Mouse (Mus musculus): ENCODE measurements at regions not wholly inside any gene's neighbourhood (a gene's known extent, or its start where the extent isn't known, plus 50 kb on each side); places are given as distances from the start of the nearest gene placed in this dataset.
A peak's percentile ranks its signal among the peaks of the same experiment; 100 is the strongest.

- no peak for DNase-seq (ENCODE audit: low spot score in 2 of 2)
Measured at GRCm38 (mm10) chr1:92386752-92387151, 86.9 kb downstream of the Ndufa10 start.

- DNase-seq (ENCODE audit: low spot score in 2 of 2), result no peak
Measured at GRCm38 (mm10) chr1:92384945-92385344, 88.7 kb downstream of the Ndufa10 start.

GRCm38 (mm10) chr1:92383749-92384148, 89.9 kb downstream of the Ndufa10 start:
- no peak for DNase-seq (ENCODE audit: low spot score in 2 of 2)

DNA sequence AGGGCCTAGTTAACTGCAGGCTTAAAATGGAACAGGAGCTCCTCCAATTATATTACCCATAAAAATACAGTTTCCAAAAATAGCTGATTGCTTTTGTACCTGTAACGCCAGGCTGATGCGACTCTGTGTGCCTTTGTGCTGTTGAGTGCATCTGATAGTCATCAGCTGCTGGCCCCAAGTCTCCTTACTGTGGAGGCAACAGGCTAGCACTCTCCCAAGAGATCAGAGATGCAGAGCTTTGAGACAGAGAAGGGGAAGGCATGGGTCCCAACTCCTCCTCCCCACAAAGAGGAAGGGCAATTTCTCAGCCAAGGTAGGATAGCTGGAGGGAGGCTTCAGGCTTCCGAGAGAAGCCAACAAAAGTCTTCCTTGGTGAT, 94.2 kb downstream of the Ndufa10 start:
- DNase-seq (ENCODE audit: low spot score in 2 of 2), result no peak

GRCm38 (mm10) chr1:92378741-92379509, 94.7 kb downstream of the Ndufa10 start:
- DNase-seq (ENCODE audit: low spot score in 2 of 2), result peak; percentile 69 to 75

- DNase-seq (ENCODE audit: low spot score in 2 of 2), result peak; percentile 60 to 74
Measured at GRCm38 (mm10) chr1:92376456-92376855, 97.2 kb downstream of the Ndufa10 start.

DNA sequence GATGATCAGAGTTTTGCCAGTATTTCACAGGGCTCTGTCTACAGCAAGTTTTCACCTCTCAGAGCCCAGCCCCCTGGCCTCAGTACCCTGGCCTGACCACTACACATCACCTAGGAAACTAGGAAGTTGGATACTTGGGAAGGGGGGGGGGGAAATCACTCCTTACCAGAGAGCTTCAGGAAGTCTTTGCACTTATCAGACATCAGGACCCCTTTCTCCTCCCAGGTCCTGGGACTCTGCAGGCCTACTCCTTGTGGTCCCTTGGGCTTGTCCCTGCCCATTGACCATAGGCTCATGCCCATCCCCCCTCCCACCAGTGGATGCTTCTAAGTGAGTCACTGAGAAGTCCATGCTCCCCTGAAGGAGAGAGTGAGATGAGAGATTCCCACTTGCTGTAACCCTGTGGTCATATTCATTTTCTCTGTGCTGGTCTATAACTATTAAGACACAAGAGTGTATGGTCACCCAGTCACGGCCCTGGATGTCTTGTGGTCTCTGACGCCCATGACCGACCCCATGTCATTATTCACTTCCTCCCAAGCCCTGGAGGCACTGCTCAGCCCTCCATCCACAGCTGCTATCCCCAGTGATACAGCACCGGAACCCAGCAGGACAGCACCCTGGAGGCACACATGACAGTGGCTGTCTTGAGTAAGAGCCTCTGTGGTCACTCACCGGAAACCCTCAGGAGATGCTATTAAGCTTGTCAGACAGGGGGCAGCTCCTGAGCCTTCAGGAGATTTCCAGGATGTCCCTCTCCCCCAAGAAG, 101.3 kb downstream of the Ndufa10 start:
- no peak for DNase-seq (ENCODE audit: low spot score in 2 of 2)

- DNase-seq (ENCODE audit: low spot score in 2 of 2), result no peak
Measured at GRCm38 (mm10) chr1:92371357-92371981, 102.2 kb downstream of the Ndufa10 start.

- DNase-seq (ENCODE audit: low spot score in 2 of 2), result no peak
Measured at GRCm38 (mm10) chr1:92370842-92371241, 102.8 kb downstream of the Ndufa10 start.

GRCm38 (mm10) chr1:92369972-92370371, 103.7 kb downstream of the Ndufa10 start:
- DNase-seq (ENCODE audit: low spot score in 2 of 2), result no peak

DNA sequence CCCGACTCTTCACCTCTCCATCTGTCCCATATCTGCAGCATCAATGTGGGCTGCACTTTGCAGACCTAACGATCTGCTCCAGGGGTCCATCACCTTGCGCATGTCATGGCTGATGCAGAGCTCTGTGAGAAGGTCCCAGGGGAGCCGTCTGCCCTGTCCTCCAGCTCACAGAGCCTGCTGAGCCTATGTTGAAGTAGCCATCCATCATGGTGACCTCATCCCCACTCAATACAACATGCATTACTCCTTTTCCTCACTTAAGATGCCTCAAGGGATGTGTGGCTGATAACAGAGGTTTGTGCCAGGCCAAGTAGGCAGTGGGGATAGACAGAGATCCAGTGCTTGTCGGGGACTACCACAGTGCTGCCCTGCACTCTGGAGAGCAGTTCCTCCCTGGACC, 107.4 kb downstream of the Ndufa10 start:
- DNase-seq (ENCODE audit: low spot score in 2 of 2), result no peak

DNA sequence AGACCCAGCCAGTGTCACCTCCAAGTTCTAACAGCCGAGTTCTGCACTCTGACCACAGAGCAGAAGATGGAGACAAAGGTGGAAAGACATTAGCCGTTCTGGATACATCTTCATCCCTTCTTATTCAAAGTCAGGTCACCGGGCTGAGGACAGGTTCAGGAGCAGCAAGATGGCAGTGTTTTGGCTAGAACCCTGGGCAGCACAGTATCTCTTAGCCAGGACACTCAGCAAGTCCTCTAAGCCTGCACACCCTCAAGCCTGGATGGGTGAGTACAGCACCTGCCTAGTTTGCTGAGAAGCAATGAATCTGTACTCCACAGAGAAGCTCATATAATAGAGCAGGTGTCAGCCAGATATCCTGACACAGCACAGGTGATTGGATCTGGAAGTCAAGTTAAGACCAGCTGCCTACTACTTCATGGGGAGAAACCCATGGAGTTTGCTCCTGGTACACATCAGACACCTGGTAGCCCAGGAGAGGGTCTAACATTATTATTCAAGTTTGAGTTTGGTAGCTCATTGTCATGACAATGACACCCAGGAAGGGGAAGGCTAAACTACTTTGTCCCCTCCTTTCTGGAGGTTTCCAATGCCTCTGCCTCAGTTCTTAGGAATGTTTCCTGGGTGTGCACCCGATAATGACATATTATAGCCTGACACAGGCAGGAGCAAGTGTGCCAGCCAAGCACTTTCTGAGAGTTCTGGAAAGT, 108.1 kb downstream of the Ndufa10 start:
- no peak for DNase-seq (ENCODE audit: low spot score in 2 of 2)

DNA sequence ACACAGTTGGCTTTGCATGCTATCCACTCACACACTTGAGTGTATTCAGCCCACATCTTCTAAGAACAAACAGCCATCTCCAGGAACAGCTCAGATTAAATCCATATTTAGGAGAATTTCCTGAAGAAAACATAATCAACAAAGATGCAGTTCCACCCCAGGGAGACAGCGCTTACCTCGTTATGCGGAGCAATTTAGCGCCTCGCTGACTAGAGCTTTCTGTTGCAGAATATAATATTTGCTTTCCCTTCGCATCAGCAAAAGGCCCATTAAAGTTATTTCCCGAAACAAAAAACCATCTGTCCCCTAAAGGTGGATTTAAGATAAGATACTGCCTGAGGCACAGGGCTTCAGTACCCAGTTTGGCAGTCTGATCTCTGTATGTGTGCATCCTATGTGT, 112.0 kb downstream of the Ndufa10 start:
- no peak for DNase-seq (ENCODE audit: low spot score in 2 of 2)

DNA sequence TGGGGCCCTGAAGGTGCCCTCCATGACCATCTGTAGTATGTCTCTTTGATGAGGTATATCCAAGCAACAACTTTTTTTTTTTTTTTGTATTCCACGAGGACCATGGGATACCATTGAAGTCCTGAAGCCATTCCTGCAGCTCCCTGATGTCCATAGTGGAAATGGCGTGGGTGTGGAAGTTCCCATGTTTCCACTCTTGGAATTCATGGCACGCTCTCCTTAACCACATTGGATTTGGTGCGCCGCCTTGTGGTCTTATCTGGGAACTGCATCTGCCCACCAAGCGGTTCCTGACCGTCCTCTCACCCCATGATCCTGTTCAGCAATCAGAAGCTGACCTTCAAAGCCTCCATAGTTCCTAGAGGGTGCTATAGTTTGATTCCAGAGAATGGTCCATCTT, 113.4 kb downstream of the Ndufa10 start:
- DNase-seq (ENCODE audit: low spot score in 2 of 2), result no peak

DNA sequence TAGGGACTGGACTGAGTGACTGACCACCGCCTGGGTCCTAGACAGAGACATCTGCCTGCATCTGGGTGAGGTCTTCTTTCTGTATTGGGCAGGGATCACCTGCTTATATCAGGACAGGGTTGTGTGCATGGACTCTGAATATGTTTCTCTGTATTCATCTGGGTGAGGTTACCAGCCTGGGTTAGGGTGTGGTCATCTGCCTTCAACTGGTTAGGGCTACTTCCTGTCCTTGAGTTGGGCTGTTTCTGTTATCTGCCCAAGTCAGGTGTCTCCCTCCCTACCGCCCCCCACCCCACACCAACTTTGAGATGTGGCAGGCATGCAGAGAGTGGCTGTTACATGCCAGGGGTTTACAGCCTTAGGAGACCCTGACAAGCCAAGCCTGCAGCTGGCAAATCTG, 114.2 kb downstream of the Ndufa10 start:
- DNase-seq (ENCODE audit: low spot score in 2 of 2), result no peak

- no peak for DNase-seq (ENCODE audit: low spot score in 2 of 2)
Measured at GRCm38 (mm10) chr1:92358758-92359287, 114.8 kb downstream of the Ndufa10 start.

DNA sequence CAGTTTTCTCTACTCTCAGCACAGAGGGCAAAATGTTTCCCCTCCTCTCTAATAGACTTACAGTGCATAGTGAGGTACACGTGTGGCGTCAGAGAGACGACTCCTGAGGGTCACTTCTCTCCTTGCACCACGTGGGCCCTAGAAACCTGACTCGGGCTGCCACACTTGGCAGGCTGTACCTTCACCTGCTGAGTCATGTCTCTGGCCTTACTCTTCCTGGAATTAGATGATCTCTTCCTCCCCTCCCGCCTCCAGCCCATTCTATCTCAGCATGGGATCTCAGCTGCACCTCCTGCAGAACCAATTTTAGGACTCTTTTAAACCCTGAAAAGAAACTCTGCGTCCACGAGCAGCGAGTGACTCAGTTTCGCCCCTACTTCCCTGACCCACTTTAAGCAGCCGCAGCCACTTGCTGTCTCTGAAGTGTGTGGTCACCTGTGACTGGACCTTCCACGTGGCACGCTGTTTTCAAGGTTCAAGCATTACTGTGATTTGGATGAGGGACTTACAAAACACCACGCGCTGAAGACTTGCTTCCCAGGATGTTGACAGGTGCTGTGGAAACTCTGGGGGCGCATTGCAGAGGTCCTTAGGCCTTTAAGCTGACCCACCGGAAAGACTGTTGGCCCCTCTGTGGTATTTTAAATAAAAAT, 125.2 kb downstream of the Ndufa10 start:
- peak in 1 of 2 experiments; percentile 48 for DNase-seq (ENCODE audit: low spot score in 2 of 2)

- DNase-seq (ENCODE audit: low spot score in 2 of 2), result no peak
Measured at GRCm38 (mm10) chr1:92347656-92348055, 126.0 kb downstream of the Ndufa10 start.

DNA sequence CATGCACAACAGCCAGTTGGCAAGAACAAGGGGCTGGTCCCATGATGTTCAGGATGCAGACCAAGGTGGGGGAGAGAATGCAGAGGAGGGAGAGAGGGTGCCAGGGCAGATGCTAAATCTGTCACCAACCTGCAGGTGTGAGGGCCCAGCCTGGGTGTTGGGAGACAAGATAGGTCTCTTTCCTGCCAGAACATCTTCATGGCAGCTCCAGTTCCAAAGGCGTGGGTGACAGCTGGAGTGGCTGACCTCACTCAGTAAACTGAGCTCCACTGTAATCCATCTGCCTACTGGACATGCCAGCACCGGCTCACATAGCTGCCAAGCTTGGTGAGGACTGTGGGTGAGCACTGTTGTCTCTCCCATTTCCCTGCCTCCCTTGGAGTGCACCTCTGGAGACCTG, 129.9 kb downstream of the Ndufa10 start:
- DNase-seq (ENCODE audit: low spot score in 2 of 2), result peak; percentile 80 to 82

- DNase-seq (ENCODE audit: low spot score in 2 of 2), result peak; percentile 69
Measured at GRCm38 (mm10) chr1:92343161-92343598, 130.5 kb downstream of the Ndufa10 start.

DNA sequence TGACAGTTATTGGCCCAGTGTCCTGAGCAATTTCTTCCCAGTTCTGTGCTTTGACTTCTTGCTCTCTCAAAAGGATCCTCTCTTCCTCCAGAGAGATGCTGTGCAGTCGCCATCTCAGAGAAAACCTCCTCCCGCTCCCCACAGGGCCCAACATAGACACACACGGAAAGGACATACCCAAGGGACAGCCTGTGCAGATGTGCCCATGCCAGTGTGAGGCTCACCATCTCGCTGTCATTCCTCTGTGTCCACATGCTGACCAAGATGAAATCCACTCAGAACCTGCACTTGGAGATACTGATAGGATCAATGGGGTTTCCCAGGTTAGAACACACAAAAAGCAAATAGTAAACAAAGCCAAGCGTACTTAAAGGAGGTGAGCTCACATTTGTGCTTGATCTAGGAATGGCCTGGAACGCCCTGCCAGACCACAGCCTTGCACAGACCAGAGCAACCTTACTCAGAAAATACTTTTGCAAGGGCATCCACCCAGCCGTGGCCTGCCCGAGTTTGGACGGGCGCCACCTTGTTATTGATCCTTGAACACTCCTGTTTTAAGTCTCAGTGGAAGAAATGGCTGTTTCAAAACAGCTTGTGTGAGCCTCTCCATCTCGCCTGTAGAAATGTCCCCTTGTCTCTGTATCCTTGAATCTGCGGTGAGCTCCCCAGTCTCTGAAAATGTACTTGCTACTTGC, 131.7 kb downstream of the Ndufa10 start:
- no peak for DNase-seq (ENCODE audit: low spot score in 2 of 2)
